Mouse (Mus musculus): ENCODE results near the gene Ifit2.

DNA sequence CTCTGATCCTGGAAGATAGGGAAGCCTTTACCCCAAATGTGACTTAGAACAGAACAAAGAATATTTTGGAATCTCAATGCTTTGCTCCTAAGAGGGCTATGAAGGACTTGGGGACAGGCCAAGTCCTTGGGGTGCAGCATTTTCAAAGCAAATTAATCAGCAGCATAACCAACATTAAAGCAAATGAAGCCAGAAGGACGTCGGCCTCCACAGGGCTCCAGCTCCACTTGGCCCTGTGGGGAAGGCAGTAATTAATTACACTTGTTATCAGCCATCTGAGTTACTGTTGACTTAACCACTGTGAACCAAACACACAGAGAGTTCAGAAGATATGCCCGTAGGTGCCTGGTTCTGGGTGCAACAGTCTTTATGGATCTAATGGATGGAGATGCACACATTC lies 31.7 kb upstream of the Ifit2 start:
- TF ChIP-seq POLR2A (IDR thresholded peaks at IDR 0.05; ENCODE audit: control insufficient read depth, low read depth, low read length), result no peak
- TF ChIP-seq CTCF (IDR thresholded peaks at IDR 0.05; ENCODE audit: control insufficient read depth, insufficient read depth, insufficient replicate concordance, low read depth, low read length), result no peak
